Mouse (Mus musculus): ENCODE measurements around the gene Anks3.

Anks3 gene

GRCm38 (mm10) chr16:4928474-4928873 lies 35.5 kb downstream of the Anks3 start:
- in situ Hi-C loops (cut with MboI, MseI): no loop called here

GRCm38 (mm10) chr16:4927967-4928366 lies 36.0 kb downstream of the Anks3 start:
- in situ Hi-C loops (cut with MboI, MseI): no loop called here

- in situ Hi-C loops (cut with MboI, MseI): no loop called here
These were observed 40.0 kb downstream of the Anks3 start for GRCm38 (mm10) chr16:4923996-4924395.

- in situ Hi-C loops (cut with MboI, MseI): no loop called here
These were observed 41.5 kb downstream of the Anks3 start for GRCm38 (mm10) chr16:4922481-4922880.

GRCm38 (mm10) chr16:4920556-4920955 lies 43.4 kb downstream of the Anks3 start:
- in situ Hi-C loops (cut with MboI, MseI): no loop called here

- in situ Hi-C loops (cut with MboI, MseI): no loop called here
These were observed 47.4 kb downstream of the Anks3 start for GRCm38 (mm10) chr16:4916608-4917007.

GRCm38 (mm10) chr16:4915931-4916330 lies 48.1 kb downstream of the Anks3 start:
- in situ Hi-C loops (cut with MboI, MseI): no loop called here

- in situ Hi-C loops (cut with MboI, MseI): no loop called here
These were observed 49.9 kb downstream of the Anks3 start for GRCm38 (mm10) chr16:4913783-4914735.

- in situ Hi-C loops (cut with MboI, MseI): no loop called here
These were observed 50.9 kb downstream of the Anks3 start for GRCm38 (mm10) chr16:4912907-4913782.

- in situ Hi-C loops (cut with MboI, MseI): no loop called here
These were observed 51.8 kb downstream of the Anks3 start for GRCm38 (mm10) chr16:4912074-4912648.

- in situ Hi-C loops (cut with MboI, MseI): no loop called here
These were observed 53.2 kb downstream of the Anks3 start for GRCm38 (mm10) chr16:4910758-4911157.

- in situ Hi-C loops (cut with MboI, MseI): no loop called here
These were observed 54.3 kb downstream of the Anks3 start for GRCm38 (mm10) chr16:4909745-4910144.

GRCm38 (mm10) chr16:4907972-4908371 lies 56.0 kb downstream of the Anks3 start:
- in situ Hi-C loops (cut with MboI, MseI): no loop called here

GRCm38 (mm10) chr16:4907386-4907785 lies 56.6 kb downstream of the Anks3 start:
- in situ Hi-C loops (cut with MboI, MseI): no loop called here

- in situ Hi-C loops (cut with MboI, MseI): no loop called here
These were observed 57.4 kb downstream of the Anks3 start for GRCm38 (mm10) chr16:4906559-4906958.

- in situ Hi-C loops (cut with MboI, MseI): no loop called here
These were observed 58.4 kb downstream of the Anks3 start for GRCm38 (mm10) chr16:4905591-4905990.

- in situ Hi-C loops (cut with MboI, MseI): no loop called here
These were observed 59.1 kb downstream of the Anks3 start for GRCm38 (mm10) chr16:4904878-4905277.

- in situ Hi-C loops (cut with MboI, MseI): no loop called here
These were observed 60.4 kb downstream of the Anks3 start for GRCm38 (mm10) chr16:4903491-4904102.

- in situ Hi-C loops (cut with MboI, MseI): no loop called here
These were observed 61.6 kb downstream of the Anks3 start for GRCm38 (mm10) chr16:4902390-4902789.

GRCm38 (mm10) chr16:4901167-4901566 lies 62.8 kb downstream of the Anks3 start:
- in situ Hi-C loops (cut with MboI, MseI): no loop called here

- in situ Hi-C loops (cut with MboI, MseI): no loop called here
These were observed 64.3 kb downstream of the Anks3 start for GRCm38 (mm10) chr16:4899711-4900110.

- in situ Hi-C loops (cut with MboI, MseI): no loop called here
These were observed 65.1 kb downstream of the Anks3 start for GRCm38 (mm10) chr16:4898881-4899280.
